Mouse (Mus musculus): ENCODE data around the gene Paf1.

GRCm38 (mm10) chr7:28362441-28363060 lies 30.2 kb upstream of the Paf1 start:
- TF ChIP-seq POLR2A (IDR thresholded peaks at IDR 0.05; ENCODE audit: low read depth, low read length) = no peak
- no peak for TF ChIP-seq CTCF (IDR thresholded peaks at IDR 0.05; ENCODE audit: borderline replicate concordance, insufficient read depth, low read length)
